7 mouse cellular contexts compared by ENCODE assay signal in the genomic region with DNA sequence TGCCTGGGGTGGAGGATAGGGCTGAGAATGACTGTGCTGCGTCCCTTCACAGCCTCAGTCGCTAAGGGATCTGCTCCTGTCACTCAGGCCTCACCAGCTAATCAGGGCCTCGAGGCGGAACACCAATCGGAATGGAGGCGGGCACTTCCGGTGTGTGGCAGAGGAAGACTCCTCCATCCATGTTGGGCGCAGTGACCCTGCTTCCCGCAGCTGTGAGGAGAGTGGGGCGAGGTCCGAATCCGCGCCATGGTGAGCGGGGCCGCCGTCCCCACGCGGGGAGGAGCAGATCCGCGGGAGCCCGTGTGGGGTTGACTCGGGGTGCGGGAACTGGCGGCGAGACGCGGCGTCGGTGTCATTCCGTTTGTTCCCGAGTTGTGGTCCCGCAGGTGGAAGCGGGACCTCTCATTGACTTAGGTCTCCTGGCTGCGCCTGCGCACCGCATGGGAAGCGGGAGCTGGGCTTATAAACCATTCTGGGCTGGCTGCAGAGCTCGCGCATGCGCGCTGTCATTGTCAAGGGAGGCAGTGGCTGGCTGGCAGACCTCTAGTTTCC. TPM values are rescaled to one million over a fixed set of nuclear protein-coding genes. Genes with fewer than 3 reads are reported as not detected.
DNase-seq lines count a peak whose midpoint lies in the region; ATAC-seq lines count a peak whose summit lies in the region.

Gene AU041133, plus strand, starts transcription at position 164 of the 552 bp plus-strand sequence.

- H3K9ac ChIP-seq in embryonic facial prominence, embryonic 11.5 days (replicated peaks; ENCODE audit: low read length) = peak within 1 kb of the TSS; percentile 74
- H3K9ac ChIP-seq in midbrain, embryonic 13.5 days (replicated peaks) = peak within 1 kb of the TSS; percentile 66

- ATAC-seq in embryonic facial prominence, embryonic 11.5 days (replicated peaks; ENCODE audit: insufficient number of reproducible peaks, low FRiP score, low TSS enrichment, low read depth) = peak; percentile 99
- peak; percentile 100 for ATAC-seq in granulocyte monocyte progenitor cell, adult 5-6 weeks (replicated peaks; ENCODE audit: poor library complexity, severe bottlenecking)
- peak; percentile 100 for ATAC-seq in midbrain, embryonic 13.5 days

- WGBS in embryonic facial prominence, embryonic 11.5 days = 5% methylated on average over 41 of the region's 41 CpGs
- WGBS in limb, embryonic 10.5 days = 3% methylated on average over 41 of the region's 41 CpGs
- WGBS in midbrain, embryonic 13.5 days = 2% methylated on average over 41 of the region's 41 CpGs

- no peaks in the 10 kb centered on the region for H3K4me1 ChIP-seq in embryonic facial prominence, embryonic 11.5 days (ENCODE audit: control insufficient read depth, insufficient read depth, low read length)
- H3K4me1 ChIP-seq in limb, embryonic 10.5 days = peaks cover 3% of the 10 kb centered on the region; the same call in 1 of the 2 replicates
- H3K4me1 ChIP-seq in midbrain, embryonic 13.5 days (replicated peaks) = peaks cover 4% of the 10 kb centered on the region; the same call in 1 of the 2 replicates

- peaks cover 4% of the 10 kb centered on the region for H3K9me3 ChIP-seq in embryonic facial prominence, embryonic 11.5 days (replicated peaks; ENCODE audit: control insufficient read depth, low read length)
- H3K9me3 ChIP-seq in limb, embryonic 10.5 days (replicated peaks) = peaks cover 7% of the 10 kb centered on the region; the same call in 1 of the 2 replicates
- H3K9me3 ChIP-seq in midbrain, embryonic 13.5 days = peaks cover 42% of the 10 kb centered on the region

- no peaks in the 10 kb centered on the region for H3K36me3 ChIP-seq in embryonic facial prominence, embryonic 11.5 days (replicated peaks; ENCODE audit: control insufficient read depth, insufficient read depth, low read depth, low read length)
- peaks cover 15% of the 10 kb centered on the region; the same call in 1 of the 2 replicates for H3K36me3 ChIP-seq in limb, embryonic 10.5 days
- peaks cover 25% of the 10 kb centered on the region for H3K36me3 ChIP-seq in midbrain, embryonic 13.5 days

- H3K27me3 ChIP-seq in embryonic facial prominence, embryonic 11.5 days (ENCODE audit: control insufficient read depth, insufficient read depth, low read length) = no peaks in the 10 kb centered on the region
- H3K27me3 ChIP-seq in limb, embryonic 10.5 days (ENCODE audit: low read depth, poor library complexity, severe bottlenecking) = no peaks in the 10 kb centered on the region
- H3K27me3 ChIP-seq in midbrain, embryonic 13.5 days = no peaks in the 10 kb centered on the region

- H3K4me2 ChIP-seq in embryonic facial prominence, embryonic 11.5 days (ENCODE audit: low read depth, low read length) = peak within 1 kb of the TSS; percentile 54
- H3K4me2 ChIP-seq in midbrain, embryonic 13.5 days (replicated peaks) = peak within 1 kb of the TSS; percentile 52

- DNase-seq in adrenal gland, postnatal 14 days = peak; percentile 93
- peak; percentile 90 for DNase-seq in embryonic facial prominence, embryonic 11.5 days (ENCODE audit: low spot score)
- peak; percentile 85 for DNase-seq in kidney, adult 11 months
- peak; percentile 91 for DNase-seq in limb, embryonic 10.5 days (ENCODE audit: low spot score)
- DNase-seq in spleen, adult 12 weeks (ENCODE audit: low spot score) = peak; percentile 60

- peak within 1 kb of the TSS; percentile 59; the same call in 1 of the 2 replicates for H3K27ac ChIP-seq in embryonic facial prominence, embryonic 11.5 days (replicated peaks; ENCODE audit: low read depth, low read length)
- H3K27ac ChIP-seq in limb, embryonic 10.5 days = peak within 1 kb of the TSS; percentile 88
- peak within 1 kb of the TSS; percentile 84 for H3K27ac ChIP-seq in midbrain, embryonic 13.5 days

- H3K4me3 ChIP-seq in embryonic facial prominence, embryonic 11.5 days (ENCODE audit: low read depth, low read length) = peak within 1 kb of the TSS; percentile 63
- H3K4me3 ChIP-seq in limb, embryonic 10.5 days = peak within 1 kb of the TSS; percentile 75
- H3K4me3 ChIP-seq in midbrain, embryonic 13.5 days (replicated peaks) = peak within 1 kb of the TSS; percentile 54

RNA-seq across cellular contexts. Expression of gene AU041133, which starts in this region (rescaled TPM):
- 3.7 and 4.1 TPM in 2 replicates for total RNA-seq in adrenal gland, postnatal 14 days (2021)
- polyA plus RNA-seq in embryonic facial prominence, embryonic 11.5 days (2014; fragmentation: Nextera tagmentation; extraction: Ambion mirVana) = 5.4 and 5.7 TPM in 2 replicates
- total RNA-seq in granulocyte monocyte progenitor cell, adult 5-6 weeks (2014; fragmentation: Nextera tagmentation) = 1.9 and 6.7 TPM in 2 replicates
- total RNA-seq in granulocyte monocyte progenitor cell, adult 5-6 weeks (2017) = 6.2 and 6.6 TPM in 2 replicates
- 3.8 and 4.4 TPM in 2 replicates for polyA plus RNA-seq in limb, embryonic 10.5 days (2016; fragmentation: Nextera tagmentation; extraction: Ambion mirVana)
- 9.8 and 11.0 TPM in 2 replicates for polyA plus RNA-seq in midbrain, embryonic 13.5 days (2015; fragmentation: Nextera tagmentation; extraction: Ambion mirVana)

Comparison
In these comparisons a context has a peak if more than half of its experiments do, and no peak if none do; other contexts are left out.
1. Peak in every context shown above with its lines: DNase-seq, ATAC-seq, H3K4me3 ChIP-seq and H3K27ac ChIP-seq.